Mouse (Mus musculus): ENCODE measurements around the gene Jakmip3. TPM values are rescaled to one million over a fixed set of nuclear protein-coding genes. Genes with fewer than 3 reads are reported as not detected.

The Jakmip3 gene
- polyA plus RNA-seq, 1 experiment: not detected

DNA sequence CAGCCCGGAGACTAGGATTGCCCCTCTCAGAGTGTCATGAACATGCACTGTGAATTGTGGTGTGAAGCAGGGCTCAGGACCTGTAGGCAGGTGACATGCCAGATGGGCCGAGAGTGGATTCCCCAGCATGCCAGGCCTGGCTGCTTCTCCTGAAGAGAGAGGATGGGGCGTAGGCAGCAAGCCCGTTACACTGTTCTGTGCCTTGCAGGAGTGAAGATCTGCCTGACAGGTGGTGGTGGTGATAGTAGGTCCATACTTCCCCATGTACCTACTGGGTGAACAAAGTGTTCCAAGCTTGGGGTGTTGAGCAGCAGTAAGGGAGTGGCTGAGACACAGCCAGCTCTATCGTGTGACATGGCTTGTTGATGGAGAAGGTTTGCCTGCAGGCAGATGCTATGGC lies 152.6 kb downstream of the Jakmip3 start:
- no peaks in the 10 kb centered on the region for H3K9me3 ChIP-seq (ENCODE audit: control insufficient read depth, low read length)

GRCm38 (mm10) chr7:139093781-139094180 lies 153.3 kb downstream of the Jakmip3 start:
- Histone ChIP-seq H3K27me3 (ENCODE audit: control insufficient read depth) (no peaks in the 10 kb centered on the region), H3K4me1 (ENCODE audit: control insufficient read depth) (no peaks in the 10 kb centered on the region), H3K4me3 (replicated peaks) (no peak overlapping the region), H3K9me3 (ENCODE audit: control insufficient read depth, low read length) (no peaks in the 10 kb centered on the region), H3K36me3 (ENCODE audit: control insufficient read depth) (no peaks in the 10 kb centered on the region)
- TF ChIP-seq GATA1 (IDR thresholded peaks at IDR 0.05; ENCODE audit: low read length) (no peak), TAL1 (IDR thresholded peaks at IDR 0.05; ENCODE audit: low read length) (no peak)

More for the DNA sequence above, 152.6 kb downstream of the Jakmip3 start:
- no peaks in the 10 kb centered on the region for H3K4me1 ChIP-seq (ENCODE audit: control insufficient read depth)
- no peak overlapping the region for H3K4me3 ChIP-seq (replicated peaks)
- H3K27me3 ChIP-seq (ENCODE audit: control insufficient read depth): peaks cover 2% of the 10 kb centered on the region; the same call in 1 of the 2 replicates
- TF ChIP-seq TAL1 (IDR thresholded peaks at IDR 0.05; ENCODE audit: low read length): no peak
- TF ChIP-seq GATA1 (IDR thresholded peaks at IDR 0.05; ENCODE audit: low read length): no peak
- no peaks in the 10 kb centered on the region for H3K36me3 ChIP-seq (ENCODE audit: control insufficient read depth)

DNA sequence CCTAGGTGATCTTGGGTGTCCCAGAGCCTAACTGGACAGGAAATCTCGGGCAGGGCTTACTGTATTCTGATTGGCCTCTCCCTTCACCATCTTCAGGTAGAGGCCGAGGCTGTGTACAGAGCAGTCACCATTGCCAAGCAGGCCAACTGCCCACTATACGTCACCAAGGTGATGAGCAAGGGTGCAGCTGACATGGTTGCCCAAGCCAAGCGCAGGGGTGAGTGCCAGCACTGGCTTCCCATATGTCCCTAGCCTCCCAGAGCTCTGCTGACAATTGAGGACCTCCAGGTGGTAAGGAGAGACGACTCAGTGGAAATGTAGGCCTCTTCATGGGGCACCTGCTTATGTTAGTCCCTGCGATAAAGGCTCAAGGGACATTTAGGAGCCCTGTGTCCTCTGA lies 154.2 kb downstream of the Jakmip3 start:
- no peaks in the 10 kb centered on the region for H3K9me3 ChIP-seq (ENCODE audit: control insufficient read depth, low read length)
- no peaks in the 10 kb centered on the region for H3K36me3 ChIP-seq (ENCODE audit: control insufficient read depth)
- no peak overlapping the region for H3K4me3 ChIP-seq (replicated peaks)
- H3K4me1 ChIP-seq (ENCODE audit: control insufficient read depth): no peaks in the 10 kb centered on the region
- H3K27me3 ChIP-seq (ENCODE audit: control insufficient read depth): no peaks in the 10 kb centered on the region
- TF ChIP-seq TAL1 (IDR thresholded peaks at IDR 0.05; ENCODE audit: low read length): no peak
- TF ChIP-seq GATA1 (IDR thresholded peaks at IDR 0.05; ENCODE audit: low read length): no peak

- no peak overlapping the region for H3K4me3 ChIP-seq (replicated peaks)
- no peaks in the 10 kb centered on the region for H3K9me3 ChIP-seq (ENCODE audit: control insufficient read depth, low read length)
- no peaks in the 10 kb centered on the region for H3K36me3 ChIP-seq (ENCODE audit: control insufficient read depth)
- no peaks in the 10 kb centered on the region for H3K27me3 ChIP-seq (ENCODE audit: control insufficient read depth)
- no peak for TF ChIP-seq TAL1 (IDR thresholded peaks at IDR 0.05; ENCODE audit: low read length)
- TF ChIP-seq GATA1 (IDR thresholded peaks at IDR 0.05; ENCODE audit: low read length): no peak
- H3K4me1 ChIP-seq (ENCODE audit: control insufficient read depth): no peaks in the 10 kb centered on the region
Measured at GRCm38 (mm10) chr7:139095282-139095681, 154.8 kb downstream of the Jakmip3 start.

DNA sequence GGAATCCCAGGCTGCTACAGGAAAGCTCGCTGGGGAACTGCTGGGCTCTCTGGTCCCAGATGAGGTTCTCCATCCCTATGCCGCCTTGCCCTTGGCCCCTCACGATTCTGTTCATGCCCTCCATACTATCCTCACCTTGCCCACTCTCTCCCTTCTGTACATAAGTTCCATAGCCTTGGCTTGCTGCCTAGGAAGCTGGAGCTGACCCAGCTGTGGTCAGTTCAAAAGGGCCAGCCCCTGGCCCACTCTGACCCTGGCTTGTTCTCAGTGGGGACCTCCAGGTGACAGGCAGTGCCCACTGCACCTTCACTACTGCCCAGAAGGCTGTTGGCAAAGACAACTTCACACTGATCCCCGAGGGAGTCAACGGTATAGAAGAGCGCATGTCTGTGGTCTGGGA lies 155.9 kb downstream of the Jakmip3 start:
- H3K4me1 ChIP-seq (ENCODE audit: control insufficient read depth): no peaks in the 10 kb centered on the region
- no peaks in the 10 kb centered on the region for H3K27me3 ChIP-seq (ENCODE audit: control insufficient read depth)
- TF ChIP-seq GATA1 (IDR thresholded peaks at IDR 0.05; ENCODE audit: low read length): no peak
- no peak for TF ChIP-seq TAL1 (IDR thresholded peaks at IDR 0.05; ENCODE audit: low read length)

GRCm38 (mm10) chr7:139100531-139101095 lies 160.1 kb downstream of the Jakmip3 start:
- Histone ChIP-seq H3K27me3 (ENCODE audit: control insufficient read depth) (no peaks in the 10 kb centered on the region), H3K4me1 (ENCODE audit: control insufficient read depth) (no peaks in the 10 kb centered on the region), H3K9me3 (ENCODE audit: control insufficient read depth, low read length) (no peaks in the 10 kb centered on the region), H3K4me3 (replicated peaks) (no peak overlapping the region), H3K36me3 (ENCODE audit: control insufficient read depth) (no peaks in the 10 kb centered on the region)
- no peak for TF ChIP-seq GATA1 (IDR thresholded peaks at IDR 0.05; ENCODE audit: low read length)
- TF ChIP-seq TAL1 (IDR thresholded peaks at IDR 0.05; ENCODE audit: low read length): no peak

More for the DNA sequence above, 155.9 kb downstream of the Jakmip3 start:
- no peaks in the 10 kb centered on the region for H3K36me3 ChIP-seq (ENCODE audit: control insufficient read depth)
- no peak overlapping the region for H3K4me3 ChIP-seq (replicated peaks)
- no peaks in the 10 kb centered on the region for H3K9me3 ChIP-seq (ENCODE audit: control insufficient read depth, low read length)

DNA sequence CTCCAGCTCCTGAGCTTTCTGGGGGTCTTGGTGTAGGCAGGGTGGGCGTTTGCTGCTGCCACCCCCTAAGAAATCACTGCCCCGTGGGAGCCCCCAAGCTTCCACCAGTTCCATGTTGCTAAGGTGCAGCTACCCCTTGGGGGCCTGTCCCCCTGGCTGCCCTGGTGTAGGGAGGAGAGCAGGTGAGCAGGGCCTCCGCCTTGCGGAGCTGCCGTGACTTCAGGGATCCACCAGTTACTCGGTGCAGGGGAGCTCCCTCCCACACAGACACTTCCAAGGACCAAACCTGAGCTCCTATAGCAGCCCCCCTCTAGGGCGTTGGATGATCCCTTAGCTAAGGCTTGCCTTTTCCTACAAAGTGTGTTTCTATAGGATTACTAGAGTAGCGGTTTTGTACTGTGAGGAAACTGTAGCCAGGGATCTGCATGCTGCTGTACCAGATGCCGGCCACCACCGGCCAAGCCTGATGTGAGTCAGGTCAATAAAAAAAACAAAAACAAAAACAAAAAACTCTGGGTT lies 160.8 kb downstream of the Jakmip3 start:
- Histone ChIP-seq H3K36me3 (ENCODE audit: control insufficient read depth) (no peaks in the 10 kb centered on the region), H3K4me3 (replicated peaks) (no peak overlapping the region), H3K27me3 (ENCODE audit: control insufficient read depth) (no peaks in the 10 kb centered on the region), H3K4me1 (ENCODE audit: control insufficient read depth) (no peaks in the 10 kb centered on the region), H3K9me3 (ENCODE audit: control insufficient read depth, low read length) (no peaks in the 10 kb centered on the region)
- TF ChIP-seq GATA1 (IDR thresholded peaks at IDR 0.05; ENCODE audit: low read length): no peak
- TF ChIP-seq TAL1 (IDR thresholded peaks at IDR 0.05; ENCODE audit: low read length): no peak

DNA sequence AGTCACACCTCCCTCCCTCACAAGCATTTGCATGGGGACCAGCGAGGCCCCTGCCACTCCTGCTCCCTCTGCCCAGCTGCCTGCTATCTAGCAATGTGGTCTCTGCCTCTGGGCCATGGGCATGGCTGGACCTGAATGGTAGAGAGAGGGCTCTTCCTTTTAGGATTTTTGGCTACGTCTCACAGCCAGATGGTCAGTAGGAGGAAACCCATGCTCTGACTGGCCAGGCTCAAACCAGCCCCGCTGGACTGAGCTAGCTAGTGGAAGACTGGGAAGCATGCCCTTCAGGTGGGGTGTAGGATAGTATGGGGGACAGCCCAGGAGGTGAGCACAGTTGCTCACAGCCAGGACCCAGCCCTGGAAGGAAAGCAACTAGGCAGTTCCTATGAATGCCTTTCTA lies 161.3 kb downstream of the Jakmip3 start:
- H3K4me3 ChIP-seq (replicated peaks): no peak overlapping the region
- no peaks in the 10 kb centered on the region for H3K36me3 ChIP-seq (ENCODE audit: control insufficient read depth)
- no peaks in the 10 kb centered on the region for H3K9me3 ChIP-seq (ENCODE audit: control insufficient read depth, low read length)
- no peaks in the 10 kb centered on the region for H3K4me1 ChIP-seq (ENCODE audit: control insufficient read depth)
- TF ChIP-seq TAL1 (IDR thresholded peaks at IDR 0.05; ENCODE audit: low read length): no peak
- TF ChIP-seq GATA1 (IDR thresholded peaks at IDR 0.05; ENCODE audit: low read length): no peak
- H3K27me3 ChIP-seq (ENCODE audit: control insufficient read depth): no peaks in the 10 kb centered on the region

GRCm38 (mm10) chr7:139103960-139104381 lies 163.4 kb downstream of the Jakmip3 start:
- Histone ChIP-seq H3K4me3 (replicated peaks) (no peak overlapping the region), H3K36me3 (ENCODE audit: control insufficient read depth) (no peaks in the 10 kb centered on the region), H3K9me3 (ENCODE audit: control insufficient read depth, low read length) (no peaks in the 10 kb centered on the region), H3K27me3 (ENCODE audit: control insufficient read depth) (no peaks in the 10 kb centered on the region), H3K4me1 (ENCODE audit: control insufficient read depth) (no peaks in the 10 kb centered on the region)
- no peak for TF ChIP-seq GATA1 (IDR thresholded peaks at IDR 0.05; ENCODE audit: low read length)
- no peak for TF ChIP-seq TAL1 (IDR thresholded peaks at IDR 0.05; ENCODE audit: low read length)

DNA sequence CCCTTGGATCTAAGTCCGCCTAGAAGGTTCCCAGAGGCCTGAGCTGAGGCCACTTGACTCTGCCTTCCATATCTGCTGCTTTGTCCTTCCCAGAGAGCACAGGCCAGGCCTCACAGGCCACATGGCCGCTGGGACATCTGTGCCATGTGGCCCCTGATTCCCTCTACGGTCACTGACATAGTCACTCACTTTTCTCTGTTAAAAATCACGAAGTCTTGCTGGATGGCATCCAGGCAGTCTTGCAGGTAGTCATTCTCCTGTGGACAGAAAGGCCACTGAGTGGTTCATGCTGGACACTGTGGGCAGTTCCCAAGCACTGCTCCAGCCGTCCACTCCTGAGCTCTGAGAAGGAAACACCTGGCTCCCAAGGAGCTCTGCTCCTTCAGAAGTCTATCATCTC lies 164.5 kb downstream of the Jakmip3 start:
- Histone ChIP-seq H3K9me3 (ENCODE audit: control insufficient read depth, low read length) (no peaks in the 10 kb centered on the region), H3K36me3 (ENCODE audit: control insufficient read depth) (no peaks in the 10 kb centered on the region), H3K27me3 (ENCODE audit: control insufficient read depth) (no peaks in the 10 kb centered on the region), H3K4me3 (replicated peaks) (no peak overlapping the region), H3K4me1 (ENCODE audit: control insufficient read depth) (no peaks in the 10 kb centered on the region)
- no peak for TF ChIP-seq TAL1 (IDR thresholded peaks at IDR 0.05; ENCODE audit: low read length)
- no peak for TF ChIP-seq GATA1 (IDR thresholded peaks at IDR 0.05; ENCODE audit: low read length)
